Mouse (Mus musculus) stomach, postnatal 0 days (tissue): ENCODE results near the gene Slco2a1. TPM values are rescaled to one million over a fixed set of nuclear protein-coding genes. Genes with fewer than 3 reads are reported as not detected.
A peak's percentile ranks its signal among the peaks of the same experiment; 100 is the strongest.

Experiments
- ATAC-seq: fragments of 200-750 bp; cut with Nextera tagmentation; 2 replicates; pipeline ENCODE4 v1.8.0; 2017; ENCODE audit not compliant: low FRiP score, low TSS enrichment
- DNase-seq: peaks from one replicate; pipeline ENCODE4 v3.0.0-alpha.2; 2016; ENCODE audit warnings: low spot score
- H3K27ac ChIP-seq: fragments of 300-500 bp; sonication (generic); replicated peaks from 2 replicates; pipeline ENCODE4 v1.5.1; 2014; ENCODE audit warnings: mild to moderate bottlenecking, control low read depth
- H3K27me3 ChIP-seq: fragments of 300-500 bp; sonication (generic); 2 replicates; pipeline ENCODE4 v1.6.1; 2014; ENCODE audit warnings: low read length; ENCODE audit not compliant: control insufficient read depth, insufficient read depth
- H3K36me3 ChIP-seq: fragments of 300-500 bp; sonication (generic); 2 replicates; pipeline ENCODE4 v1.6.1; 2014; ENCODE audit warnings: low read length, mixed read lengths; ENCODE audit not compliant: control insufficient read depth, insufficient read depth
- H3K4me1 ChIP-seq: fragments of 300-500 bp; sonication (generic); replicated peaks from 2 replicates; pipeline ENCODE4 v1.6.1; 2014; ENCODE audit warnings: antibody characterized with exemption; ENCODE audit not compliant: control insufficient read depth, insufficient read depth
- H3K4me2 ChIP-seq: fragments of 300-500 bp; sonication (generic); replicated peaks from 2 replicates; pipeline ENCODE4 v1.6.1; 2014; ENCODE audit warnings: low read depth, mild to moderate bottlenecking, control low read depth, moderate library complexity
- H3K4me3 ChIP-seq: fragments of 300-500 bp; sonication (generic); 2 replicates; pipeline ENCODE4 v1.5.1; 2014; ENCODE audit warnings: low read depth, low read length, control low read depth
- H3K9ac ChIP-seq: fragments of 300-500 bp; sonication (generic); 2 replicates; pipeline ENCODE4 v1.6.1; 2014; ENCODE audit warnings: mild to moderate bottlenecking, low read length, control low read depth, mixed read lengths
- H3K9me3 ChIP-seq: fragments of 300-500 bp; sonication (generic); 2 replicates; pipeline ENCODE4 v1.6.1; 2016; ENCODE audit warnings: low read length; ENCODE audit not compliant: control insufficient read depth
- CTCF ChIP-seq: IDR thresholded peaks from 2 replicates; pipeline ENCODE4 v1.5.1; 2016; ENCODE audit warnings: antibody characterized with exemption, low read depth, mild to moderate bottlenecking, moderate library complexity
- EP300 ChIP-seq: optimal IDR thresholded peaks from 2 replicates; pipeline ENCODE3; 2016; ENCODE audit warnings: antibody characterized with exemption
- WGBS: fragments of 180-500 bp; shearing (Covaris S2); extraction: QIAGEN DNeasy Blood & Tissue Kit; methylation state at CpG from one replicate; pipeline ENCODE4 v1.1.7; 2014; 5-methylcytosine and 5-hydroxymethylcytosine counted together
- polyA plus RNA-seq: library from polyadenylated mRNA; unstranded; fragments of >200 nt; fragmentation: Nextera tagmentation; extraction: Ambion mirVana; gene quantifications from 2 replicates; pipeline ENCODE4 v1.2.1, GENCODE M21; 2015

The Slco2a1 gene
- polyA plus RNA-seq, 1 experiment from 2014 or later: 22.3 TPM

DNA sequence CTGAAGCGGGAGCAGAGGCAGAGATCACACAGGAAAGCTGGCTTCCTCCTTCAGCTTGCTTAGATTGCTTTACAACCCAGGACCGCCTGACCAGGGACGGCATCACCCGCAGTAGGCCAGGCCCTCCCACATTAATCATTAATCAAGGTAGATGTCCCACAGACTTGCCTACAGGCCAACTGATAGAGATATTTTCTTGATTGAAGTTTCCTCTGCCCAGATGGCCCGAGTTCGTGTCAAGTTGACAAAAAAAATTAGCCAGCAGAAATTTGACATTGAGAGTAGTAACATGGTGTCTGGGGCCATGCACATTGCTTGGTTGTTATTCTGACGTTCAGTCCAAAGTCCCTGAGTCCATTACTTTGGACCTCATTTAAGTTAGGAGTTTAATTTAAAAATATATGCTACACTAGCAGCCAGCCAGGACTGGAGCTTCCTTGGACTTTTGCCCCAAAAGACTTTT, 60.6 kb downstream of the Slco2a1 start:
- Histone ChIP-seq H3K27me3 (no peaks in the 10 kb centered on the region), H3K9ac (no peak overlapping the region), H3K27ac (no peak overlapping the region), H3K36me3 (no peaks in the 10 kb centered on the region), H3K4me3 (no peak overlapping the region), H3K4me1 (no peaks in the 10 kb centered on the region), H3K9me3 (no peaks in the 10 kb centered on the region), H3K4me2 (no peak overlapping the region)
- no peak for TF ChIP-seq EP300
- TF ChIP-seq CTCF: no peak
- WGBS: 62% methylated on average over 7 of the region's 7 CpGs
- ATAC-seq (peak; percentile 57; the same call in 1 of the 2 replicates), DNase-seq (peak; percentile 31)

DNA sequence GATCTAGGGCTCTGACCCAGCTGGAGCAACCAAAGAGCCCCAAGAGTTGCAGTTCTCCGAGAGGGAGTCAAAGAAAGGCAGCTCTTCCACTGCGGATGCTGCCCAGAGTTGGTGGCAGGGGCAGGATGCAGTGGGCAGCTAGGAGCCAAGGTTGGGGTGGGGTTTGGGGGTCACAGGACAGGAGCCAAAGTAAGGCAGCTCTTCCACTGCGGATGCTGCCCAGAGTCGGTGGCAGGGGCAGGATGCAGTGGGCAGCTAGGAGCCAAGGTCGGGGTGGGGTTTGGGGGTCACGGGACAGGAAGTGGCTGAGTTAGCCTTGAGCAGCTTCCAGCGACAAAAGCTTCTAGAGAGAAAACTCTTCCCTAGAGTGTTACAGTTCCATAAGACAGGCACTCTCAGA, 65.3 kb downstream of the Slco2a1 start:
- WGBS: 72% methylated on average over 7 of the region's 7 CpGs
- H3K27ac ChIP-seq: no peak overlapping the region
- H3K4me2 ChIP-seq: no peak overlapping the region
- H3K36me3 ChIP-seq: no peaks in the 10 kb centered on the region
- H3K27me3 ChIP-seq: no peaks in the 10 kb centered on the region
- ATAC-seq (no peak), DNase-seq (no peak)
- no peaks in the 10 kb centered on the region for H3K9me3 ChIP-seq
- no peak overlapping the region for H3K4me3 ChIP-seq
- H3K9ac ChIP-seq: no peak overlapping the region
- TF ChIP-seq EP300 (no peak), CTCF (no peak)
- no peaks in the 10 kb centered on the region for H3K4me1 ChIP-seq

DNA sequence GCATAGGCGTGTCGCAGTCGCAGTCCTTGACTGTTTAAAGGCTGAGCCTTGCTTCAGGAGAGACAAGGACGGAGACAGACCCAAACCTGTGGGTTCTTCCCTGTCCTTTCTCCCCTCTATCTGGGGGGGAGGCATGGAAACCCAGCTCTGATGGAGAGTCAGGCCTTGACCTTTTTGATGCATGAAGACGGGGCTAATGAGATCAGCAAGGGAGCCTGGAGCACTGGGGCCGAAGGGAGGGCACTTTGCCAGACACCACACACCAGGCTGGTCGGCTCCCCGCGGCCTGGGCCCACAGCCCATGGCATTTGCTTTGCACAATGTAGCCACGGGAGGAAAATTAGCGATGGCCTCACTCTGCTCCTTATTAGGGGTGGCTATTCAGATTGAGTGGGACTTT, 66.5 kb downstream of the Slco2a1 start:
- H3K4me3 ChIP-seq: no peak overlapping the region
- H3K4me2 ChIP-seq: no peak overlapping the region
- 79% methylated on average over 11 of the region's 11 CpGs for WGBS
- no peaks in the 10 kb centered on the region for H3K27me3 ChIP-seq
- 0 out of 2 replicates have a peak, but pooled peaks have one; percentile 20 for ATAC-seq
- no peaks in the 10 kb centered on the region for H3K9me3 ChIP-seq
- H3K4me1 ChIP-seq: no peaks in the 10 kb centered on the region
- TF ChIP-seq CTCF (no peak), EP300 (no peak)
- no peaks in the 10 kb centered on the region for H3K36me3 ChIP-seq
- DNase-seq: no peak
- no peak overlapping the region for H3K27ac ChIP-seq
- H3K9ac ChIP-seq: no peak overlapping the region

DNA sequence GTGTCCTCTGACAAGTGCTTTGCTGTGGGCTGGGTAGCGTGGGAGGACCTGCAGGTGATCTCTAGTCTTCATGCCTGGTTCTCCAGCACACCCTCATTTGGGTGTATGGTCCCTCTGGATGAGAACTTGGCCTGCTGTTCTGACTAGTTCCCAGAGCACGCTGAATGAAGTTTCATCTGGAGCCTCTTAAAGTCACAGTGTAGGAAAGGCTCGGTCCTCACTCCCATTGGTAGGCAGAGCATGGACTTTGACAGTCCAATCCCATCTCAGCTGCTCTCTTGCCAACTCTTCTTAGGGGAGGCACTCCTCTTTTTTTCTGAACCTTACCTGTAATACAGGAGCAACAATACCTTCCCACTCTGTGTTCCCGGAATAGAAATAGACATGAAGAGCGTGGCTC, 67.7 kb downstream of the Slco2a1 start:
- Histone ChIP-seq H3K4me3 (no peak overlapping the region), H3K4me1 (no peaks in the 10 kb centered on the region), H3K27ac (no peak overlapping the region), H3K9ac (no peak overlapping the region), H3K36me3 (no peaks in the 10 kb centered on the region), H3K27me3 (no peaks in the 10 kb centered on the region), H3K9me3 (no peaks in the 10 kb centered on the region), H3K4me2 (no peak overlapping the region)
- no peak for TF ChIP-seq CTCF
- no peak for TF ChIP-seq EP300
- no peak for ATAC-seq
- no peak for DNase-seq
- WGBS: 85% methylated on average over 5 of the region's 5 CpGs

DNA sequence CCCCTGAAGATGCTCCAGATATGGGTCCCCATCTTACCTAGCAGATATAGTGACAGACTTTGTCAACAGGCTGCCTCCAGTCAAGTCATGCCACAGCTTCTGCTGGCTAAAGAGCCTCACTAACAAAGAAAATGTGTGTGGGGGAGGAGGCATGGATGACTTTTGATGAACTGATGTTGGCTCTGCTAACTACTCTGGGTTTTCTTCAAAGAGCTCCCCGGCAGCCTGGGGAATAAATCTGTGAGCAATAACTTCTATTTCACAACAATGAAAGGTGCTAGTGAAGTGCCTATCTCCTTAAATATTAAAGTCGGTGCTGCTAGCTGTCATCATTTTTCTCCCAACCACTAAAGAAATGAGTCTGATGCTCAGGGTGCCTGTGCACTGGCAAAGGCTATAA, 72.0 kb downstream of the Slco2a1 start:
- TF ChIP-seq CTCF: no peak
- TF ChIP-seq EP300: no peak
- no peak overlapping the region for H3K4me2 ChIP-seq
- no peaks in the 10 kb centered on the region for H3K9me3 ChIP-seq
- no peak overlapping the region for H3K9ac ChIP-seq
- WGBS: 55% methylated on average over 2 of the region's 2 CpGs
- ATAC-seq: no peak
- H3K27ac ChIP-seq: no peak overlapping the region
- no peaks in the 10 kb centered on the region for H3K4me1 ChIP-seq
- H3K36me3 ChIP-seq: no peaks in the 10 kb centered on the region
- H3K4me3 ChIP-seq: no peak overlapping the region
- H3K27me3 ChIP-seq: no peaks in the 10 kb centered on the region
- DNase-seq: no peak

DNA sequence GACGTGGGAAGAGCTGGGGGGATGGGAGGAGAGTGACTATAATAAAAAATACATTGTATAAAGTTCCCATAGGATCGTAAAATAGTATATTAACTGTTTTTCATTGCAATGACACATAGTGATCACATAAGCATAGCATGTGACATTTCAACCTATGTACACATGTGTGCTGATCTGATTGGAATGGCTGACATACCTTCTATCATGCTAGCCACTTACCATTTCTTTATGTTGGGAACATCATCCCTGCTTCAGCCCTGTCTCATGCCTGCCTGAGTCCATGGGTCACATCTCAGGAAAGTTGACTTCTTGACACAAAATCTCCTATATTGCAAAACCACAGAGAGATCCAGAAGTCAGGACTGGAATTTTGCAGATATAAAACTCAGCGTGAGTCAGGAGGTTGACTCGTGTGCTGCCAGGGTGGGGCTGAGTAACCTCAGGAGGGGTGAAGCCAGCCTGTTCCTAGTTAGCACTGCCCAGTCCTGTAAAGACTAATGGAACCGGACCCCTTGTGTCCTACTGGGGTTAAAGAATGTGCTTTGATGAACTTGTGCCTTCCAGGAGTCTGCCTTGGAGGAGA, 73.0 kb downstream of the Slco2a1 start:
- DNase-seq (peak; percentile 57), ATAC-seq (peak; percentile 80)
- TF ChIP-seq CTCF (no peak), EP300 (no peak)
- no peaks in the 10 kb centered on the region for H3K9me3 ChIP-seq
- H3K36me3 ChIP-seq: no peaks in the 10 kb centered on the region
- H3K4me2 ChIP-seq: no peak overlapping the region
- no peaks in the 10 kb centered on the region for H3K4me1 ChIP-seq
- no peak overlapping the region for H3K9ac ChIP-seq
- 50% methylated on average over 5 of the region's 5 CpGs for WGBS
- no peak overlapping the region for H3K27ac ChIP-seq
- no peak overlapping the region for H3K4me3 ChIP-seq
- no peaks in the 10 kb centered on the region for H3K27me3 ChIP-seq
